Comparison of ENCODE assay signal across 20 mouse cellular contexts in the genomic region with DNA sequence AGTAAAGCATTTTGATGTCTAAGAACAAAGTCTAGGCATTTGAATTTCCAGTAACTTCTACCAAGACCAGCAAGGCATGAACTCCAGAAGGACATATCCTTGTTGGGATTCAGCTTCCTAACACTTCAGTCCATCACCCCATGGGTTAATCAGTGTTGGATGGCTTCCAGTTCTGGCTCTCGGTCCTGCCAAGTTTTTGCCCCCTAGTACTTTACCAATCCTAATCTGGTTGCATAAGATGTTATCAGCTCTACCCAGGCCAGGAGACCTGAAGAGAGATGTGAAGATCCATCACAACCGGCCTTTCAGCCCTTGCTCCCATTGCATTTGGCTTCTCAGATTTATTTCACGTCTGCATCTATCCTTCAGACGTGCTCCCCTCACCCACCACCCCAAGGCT. TPM values are rescaled to one million over a fixed set of nuclear protein-coding genes. Genes with fewer than 3 reads are reported as not detected.
A peak's percentile ranks its signal among the peaks of the same experiment; 100 is the strongest.
DNase-seq lines count a peak whose midpoint lies in the region; TF ChIP-seq lines count a peak whose summit lies in the region.
"Had no signal": no experiment of that assay in that cellular context is flagged by ENCODE, and none has a peak within 500 bp of the region (broad histone marks: within the 10 kb centered on the region; RNA-seq: fewer than 3 reads in every experiment).

No protein-coding gene starts in this region.

- no peak for TF ChIP-seq POLR2A in brain, embryonic 14.5 days (IDR thresholded peaks at IDR 0.05; ENCODE audit: borderline replicate concordance, extremely low read depth, insufficient read depth, insufficient read length, poor library complexity, severe bottlenecking)

- DNase-seq in cerebellum, postnatal 10 days = peak; percentile 65
- no peak for DNase-seq in cerebellum, adult 11-12 months
- peak; percentile 71 for DNase-seq in heart, adult 11 months
- DNase-seq in heart, postnatal 4 days = no peak
- DNase-seq in left cerebral cortex, postnatal 4 days = peak; percentile 32
- no peak for DNase-seq in left cerebral cortex, postnatal 10 days (ENCODE audit: extremely low spot score in 1 of 2, low spot score in 2 of 2)
- peak; percentile 57 for DNase-seq in brain, embryonic 14.5 days (ENCODE audit: low read depth)
- DNase-seq: adrenal gland, adult 8-10 months; adrenal gland, postnatal 25 days; cerebellum, adult 2 months; cerebellum, adult 9-11 months; gastrocnemius, postnatal 14 days; heart, adult 18-20 months; heart, postnatal 10 days; heart, postnatal 36 days had no signal

- intact Hi-C loops in left cerebral cortex, postnatal 4 days (cut with DNase I) = no loop called here
- intact Hi-C loops in left cerebral cortex, postnatal 10 days (cut with DNase I) = no loop called here

- TF ChIP-seq CTCF in brain, embryonic 14.5 days (IDR thresholded peaks at IDR 0.05; ENCODE audit: borderline replicate concordance, extremely low read depth, insufficient read depth, insufficient read length) = no peak

RNA-seq across cellular contexts. Expression of a gene that starts 33.8 kb away (rescaled TPM):
- total RNA-seq in heart, postnatal 4 days (2021) = under 1 TPM in 1 of 2 experiments, not detected in 1; 0.18 TPM
- total RNA-seq in left cerebral cortex, postnatal 4 days (2021) = 1 to 10 TPM in 1 of 2 experiments, under 1 TPM in 1; 0.74 to 1.3 TPM
- under 1 TPM; 0.39 to 0.55 TPM for total RNA-seq in left cerebral cortex, postnatal 10 days (2021)
- polyA plus RNA-seq in brain, embryonic 14.5 days (2012; rRNA removed) = 1.1 and 2.0 TPM in 2 replicates
- total RNA-seq: common myeloid progenitor, adult 5-6 weeks; ES-E14; gastrocnemius, adult 18-20 months; gastrocnemius, postnatal 14 days; heart, postnatal 10 days had no signal
- polyA plus RNA-seq: activated CD4-positive, CD25-positive, alpha-beta regulatory T cell, adult 4 months; intestine, embryonic 14.5 days had no signal

Comparison
In these comparisons a context has a peak if more than half of its experiments do, and no peak if none do; other contexts are left out.
1. DNase-seq: peak in cerebellum, postnatal 10 days (2 of 2), heart, adult 11 months (single experiment), left cerebral cortex, postnatal 4 days (single experiment) and brain, embryonic 14.5 days (single experiment); none in cerebellum, adult 11-12 months (single experiment), heart, postnatal 4 days (single experiment) and left cerebral cortex, postnatal 10 days (0 of 2).